Mouse (Mus musculus) mature B cell (primary cell): ENCODE measurements around the gene Scamp2.

Experiments used
- in situ Hi-C: fragments of 300-500 bp; cut with MboI; formaldehyde crosslinking; loops from 2 replicates; pipeline ENCODE4 v1.14.3; 2019

Gene Scamp2

GRCm38 (mm10) chr9:57594174-57594509 is 33.4 kb downstream of the Scamp2 start:
- in situ Hi-C loops, result no loop called here

- in situ Hi-C loops, result no loop called here
Observed at GRCm38 (mm10) chr9:57597265-57597664, 36.5 kb downstream of the Scamp2 start.

- in situ Hi-C loops, result no loop called here
Observed at GRCm38 (mm10) chr9:57597929-57598382, 37.2 kb downstream of the Scamp2 start.

GRCm38 (mm10) chr9:57598851-57599563 is 38.3 kb downstream of the Scamp2 start:
- in situ Hi-C loops, result no loop called here

- in situ Hi-C loops, result no loop called here
Observed at GRCm38 (mm10) chr9:57600620-57601352, 40.0 kb downstream of the Scamp2 start.

- in situ Hi-C loops, result no loop called here
Observed at GRCm38 (mm10) chr9:57601353-57601706, 40.6 kb downstream of the Scamp2 start.

GRCm38 (mm10) chr9:57602098-57602497 is 41.4 kb downstream of the Scamp2 start:
- in situ Hi-C loops, result no loop called here

GRCm38 (mm10) chr9:57604875-57605274 is 44.1 kb downstream of the Scamp2 start:
- in situ Hi-C loops, result no loop called here

GRCm38 (mm10) chr9:57605503-57605902 is 44.8 kb downstream of the Scamp2 start:
- in situ Hi-C loops, result no loop called here

GRCm38 (mm10) chr9:57606139-57606851 is 45.6 kb downstream of the Scamp2 start, which contains the start of gene Cplx3:
TSS of gene Cplx3 (minus strand) at chr9:57606281.
- in situ Hi-C loops, result no loop called here

- in situ Hi-C loops, result no loop called here
Observed at GRCm38 (mm10) chr9:57609803-57610202, 49.1 kb downstream of the Scamp2 start.

- in situ Hi-C loops, result no loop called here
Observed at GRCm38 (mm10) chr9:57610359-57610826, 49.6 kb downstream of the Scamp2 start.

GRCm38 (mm10) chr9:57612587-57612986 is 51.8 kb downstream of the Scamp2 start:
- in situ Hi-C loops, result no loop called here

- in situ Hi-C loops, result no loop called here
Observed at GRCm38 (mm10) chr9:57613975-57614374, 53.2 kb downstream of the Scamp2 start.

- in situ Hi-C loops, result no loop called here
Observed at GRCm38 (mm10) chr9:57614786-57615185, 54.0 kb downstream of the Scamp2 start.

GRCm38 (mm10) chr9:57617556-57618169 is 56.9 kb downstream of the Scamp2 start:
- in situ Hi-C loops, result no loop called here

GRCm38 (mm10) chr9:57618854-57619253 is 58.1 kb downstream of the Scamp2 start:
- in situ Hi-C loops, result no loop called here

GRCm38 (mm10) chr9:57620674-57621073 is 59.9 kb downstream of the Scamp2 start, which contains the start of gene Lman1l:
TSS of gene Lman1l (minus strand) at chr9:57620774.
- in situ Hi-C loops, result no loop called here

GRCm38 (mm10) chr9:57624295-57624694 is 63.6 kb downstream of the Scamp2 start:
- in situ Hi-C loops, result no loop called here

- in situ Hi-C loops, result no loop called here
Observed at GRCm38 (mm10) chr9:57625674-57626500, 65.1 kb downstream of the Scamp2 start.

- in situ Hi-C loops, result no loop called here
Observed at GRCm38 (mm10) chr9:57627191-57627590, 66.4 kb downstream of the Scamp2 start.
